Mouse (Mus musculus): ENCODE data around the gene Luc7l2. TPM values are rescaled to one million over a fixed set of nuclear protein-coding genes. Genes with fewer than 3 reads are reported as not detected.
A peak's percentile ranks its signal among the peaks of the same experiment; 100 is the strongest.
"Not testable (repeated sequence)": the region's sequence is repeated elsewhere in the genome, so short reads cannot be mapped to it uniquely, and the experiment has no call there.

Luc7l2 gene
- polyA plus RNA-seq, 1 experiment: 21.1 TPM

GRCm38 (mm10) chr6:38547707-38548106 lies 3.4 kb upstream of the Luc7l2 start:
- Histone ChIP-seq H3ac (ENCODE audit: control insufficient read depth, insufficient read length) (no peak overlapping the region), H3K79me2 (ENCODE audit: control insufficient read depth, insufficient read depth) (peaks cover 7% of the 10 kb centered on the region), H3K4me3 (no peak overlapping the region), H3K36me3 (ENCODE audit: control insufficient read depth, insufficient read depth) (no peaks in the 10 kb centered on the region), H3K4me2 (ENCODE audit: low read depth) (no peak overlapping the region), H3K27me3 (ENCODE audit: control insufficient read depth, insufficient read depth, insufficient read length) (no peaks in the 10 kb centered on the region)
- TF ChIP-seq CEBPB (IDR thresholded peaks at IDR 0.05; ENCODE audit: insufficient read depth, poor library complexity, severe bottlenecking) (no peak), USF1 (IDR thresholded peaks at IDR 0.05; ENCODE audit: low read depth) (no peak), POLR2A (IDR thresholded peaks at IDR 0.05; ENCODE audit: insufficient read length, low read depth) (no peak), REST (IDR thresholded peaks at IDR 0.05; ENCODE audit: insufficient read depth, insufficient read length) (no peak), MYOG (IDR thresholded peaks at IDR 0.05; ENCODE audit: control insufficient read depth in 1 of 3, insufficient read depth in 1 of 3, insufficient read length in 2 of 3, low read depth in 2 of 3) (no peak), TCF3 (IDR thresholded peaks at IDR 0.05; ENCODE audit: insufficient read length, low read depth) (no peak), SRF (IDR thresholded peaks at IDR 0.05; ENCODE audit: control insufficient read depth, insufficient read length, low read depth) (no peak), TCF12 (IDR thresholded peaks at IDR 0.05; ENCODE audit: insufficient read depth, poor library complexity, severe bottlenecking) (no peak), MYOD1 (IDR thresholded peaks at IDR 0.05; ENCODE audit: control insufficient read depth in 1 of 3, insufficient read length in 2 of 3, low read depth in 2 of 3) (no peak), MAX (IDR thresholded peaks at IDR 0.05; ENCODE audit: low read depth) (no peak), POLR2AphosphoS2 (IDR thresholded peaks at IDR 0.05; ENCODE audit: insufficient read length, low read depth) (no peak), E2F4 (IDR thresholded peaks at IDR 0.05; ENCODE audit: insufficient read depth) (no peak)

GRCm38 (mm10) chr6:38548595-38548994 lies 2.5 kb upstream of the Luc7l2 start:
- H3K79me2 ChIP-seq (ENCODE audit: control insufficient read depth, insufficient read depth): peaks cover 16% of the 10 kb centered on the region
- not testable (repeated sequence) for H3K36me3 ChIP-seq (ENCODE audit: control insufficient read depth, insufficient read depth); H3K4me2 ChIP-seq (ENCODE audit: low read depth); H3ac ChIP-seq (ENCODE audit: control insufficient read depth, insufficient read length); H3K4me3 ChIP-seq; H3K27me3 ChIP-seq (ENCODE audit: control insufficient read depth, insufficient read depth, insufficient read length)

- Histone ChIP-seq H3K79me2 (ENCODE audit: control insufficient read depth, insufficient read depth) (peaks cover 29% of the 10 kb centered on the region), H3K4me2 (ENCODE audit: low read depth) (peak overlapping the region; percentile 93), H3K4me3 (peak overlapping the region; percentile 97)
- not testable (repeated sequence) for H3ac ChIP-seq (ENCODE audit: control insufficient read depth, insufficient read length); H3K36me3 ChIP-seq (ENCODE audit: control insufficient read depth, insufficient read depth); H3K27me3 ChIP-seq (ENCODE audit: control insufficient read depth, insufficient read depth, insufficient read length)
These were observed 1.3 kb upstream of the Luc7l2 start for GRCm38 (mm10) chr6:38549840-38550239.

GRCm38 (mm10) chr6:38550250-38551061 lies 678 bp upstream of the Luc7l2 start:
- Histone ChIP-seq H3K27me3 (ENCODE audit: control insufficient read depth, insufficient read depth, insufficient read length) (no peaks in the 10 kb centered on the region), H3K4me2 (ENCODE audit: low read depth) (peak overlapping the region; percentile 93), H3K79me2 (ENCODE audit: control insufficient read depth, insufficient read depth) (peaks cover 35% of the 10 kb centered on the region), H3K4me3 (peak overlapping the region; percentile 97), H3K36me3 (ENCODE audit: control insufficient read depth, insufficient read depth) (peaks cover 6% of the 10 kb centered on the region), H3ac (ENCODE audit: control insufficient read depth, insufficient read length) (peak overlapping the region; percentile 73)
- TF ChIP-seq POLR2AphosphoS2 (IDR thresholded peaks at IDR 0.05; ENCODE audit: insufficient read length, low read depth) (peak; percentile 53), POLR2A (IDR thresholded peaks at IDR 0.05; ENCODE audit: insufficient read length, low read depth) (no peak)

GRCm38 (mm10) chr6:38551989-38552635 lies 978 bp downstream of the Luc7l2 start:
- peak overlapping the region; percentile 73 for H3ac ChIP-seq (ENCODE audit: control insufficient read depth, insufficient read length)
- H3K79me2 ChIP-seq (ENCODE audit: control insufficient read depth, insufficient read depth): peaks cover 51% of the 10 kb centered on the region
- peak overlapping the region; percentile 60 for H3K4me2 ChIP-seq (ENCODE audit: low read depth)
- TF ChIP-seq E2F4 (IDR thresholded peaks at IDR 0.05; ENCODE audit: insufficient read depth) (peak; percentile 30), REST (IDR thresholded peaks at IDR 0.05; ENCODE audit: insufficient read depth, insufficient read length) (no peak)
- peak overlapping the region; percentile 97 for H3K4me3 ChIP-seq
- H3K36me3 ChIP-seq (ENCODE audit: control insufficient read depth, insufficient read depth): peaks cover 15% of the 10 kb centered on the region
- no peaks in the 10 kb centered on the region for H3K27me3 ChIP-seq (ENCODE audit: control insufficient read depth, insufficient read depth, insufficient read length)

GRCm38 (mm10) chr6:38552636-38553000 lies 1.5 kb downstream of the Luc7l2 start:
- Histone ChIP-seq H3K79me2 (ENCODE audit: control insufficient read depth, insufficient read depth) (peaks cover 56% of the 10 kb centered on the region), H3K4me2 (ENCODE audit: low read depth) (peak overlapping the region; percentile 60), H3ac (ENCODE audit: control insufficient read depth, insufficient read length) (no peak overlapping the region), H3K27me3 (ENCODE audit: control insufficient read depth, insufficient read depth, insufficient read length) (no peaks in the 10 kb centered on the region), H3K4me3 (peak overlapping the region; percentile 97), H3K36me3 (ENCODE audit: control insufficient read depth, insufficient read depth) (peaks cover 15% of the 10 kb centered on the region)
- TF ChIP-seq CEBPB (IDR thresholded peaks at IDR 0.05; ENCODE audit: insufficient read depth, poor library complexity, severe bottlenecking): no peak

All from myocyte (in vitro differentiated cells).